Comparison of ENCODE assay signal across 9 mouse cellular contexts in the genomic region with DNA sequence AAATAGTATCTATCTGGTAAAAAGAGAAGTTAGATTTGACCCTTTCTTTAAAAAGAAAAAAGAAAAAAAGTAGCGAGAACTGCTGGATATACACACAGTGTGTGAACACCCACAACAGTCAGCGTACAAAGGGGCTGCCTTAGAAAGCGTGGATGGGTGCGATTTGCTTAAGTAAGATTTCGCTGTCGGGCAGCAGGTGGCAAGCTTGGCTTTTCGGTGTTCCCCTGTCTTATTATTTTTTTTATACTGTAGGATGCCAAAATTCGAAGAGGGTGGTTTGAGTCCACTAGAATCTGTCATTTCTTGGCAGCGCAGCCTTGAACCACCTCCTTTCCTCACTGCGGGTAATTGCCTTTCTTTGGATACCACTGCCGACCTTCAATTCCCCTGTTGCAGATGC.
DNase-seq lines count a peak whose midpoint lies in the region; ATAC-seq and TF ChIP-seq lines count a peak whose summit lies in the region.
"Had no signal": no experiment of that assay in that cellular context is flagged by ENCODE, and none has a peak within 500 bp of the region (broad histone marks: within the 10 kb centered on the region; RNA-seq: fewer than 3 reads in every experiment).

No protein-coding gene starts in this region.

- no peaks in the 10 kb centered on the region for H3K9me3 ChIP-seq in heart, embryonic 12.5 days (replicated peaks)
- H3K9me3 ChIP-seq: liver, embryonic 15.5 days had no signal

- ATAC-seq in heart, embryonic 12.5 days (ENCODE audit: insufficient number of reproducible peaks, low FRiP score): no peak

- DNase-seq in heart, adult 2 months: peak; percentile 31 to 39
- peak; percentile 71 for DNase-seq in NIH3T3 (ENCODE audit: low read depth)
- DNase-seq in frontal cortex, postnatal 14 days (ENCODE audit: low spot score in 2 of 2): peak; percentile 29 to 38
- DNase-seq in left cerebral cortex, postnatal 4 days: peak; percentile 71
- no peak for DNase-seq in liver
- no peak for DNase-seq in spleen, adult 18-20 months
- no peak for DNase-seq in spleen, postnatal 36 days (ENCODE audit: low spot score in 2 of 2)

- peaks cover 3% of the 10 kb centered on the region for H3K4me1 ChIP-seq in heart, adult 2 months (ENCODE audit: control insufficient read depth, insufficient read depth, low read length)
- H3K4me1 ChIP-seq in heart, embryonic 12.5 days (replicated peaks): peaks cover 25% of the 10 kb centered on the region
- H3K4me1 ChIP-seq: liver, embryonic 15.5 days had no signal

- no peak for TF ChIP-seq POLR2A in heart, adult 2 months (IDR thresholded peaks at IDR 0.05; ENCODE audit: insufficient read depth, low read depth, low read length)

- no peaks in the 10 kb centered on the region for H3K36me3 ChIP-seq in heart, adult 2 months (ENCODE audit: control insufficient read depth, insufficient read depth, low read length)
- H3K36me3 ChIP-seq in heart, embryonic 12.5 days: 0 out of 2 replicates have a peak, but pooled peaks cover 3% of the 10 kb centered on the region
- H3K36me3 ChIP-seq: liver, embryonic 15.5 days had no signal

- TF ChIP-seq EP300 in heart, adult 2 months (IDR thresholded peaks at IDR 0.05; ENCODE audit: insufficient read depth, low read depth, low read length): no peak

- intact Hi-C loops in heart, adult 2 months (cut with DNase I): loop anchor here (5.0 kb wide), 1 partner anchor 416 kb away; no protein-coding TSS in a partner anchor
- intact Hi-C loops in left cerebral cortex, postnatal 4 days (cut with DNase I): loop anchor here (5.0 kb wide), 1 partner anchor 449 kb away; no protein-coding TSS in a partner anchor

- H3K27ac ChIP-seq in heart, adult 2 months: no peak overlapping the region
- H3K27ac ChIP-seq in heart, embryonic 12.5 days (ENCODE audit: poor library complexity, severe bottlenecking): no peak overlapping the region
- H3K27ac ChIP-seq: liver, embryonic 15.5 days had no signal

- H3K4me2 ChIP-seq in heart, embryonic 12.5 days: no peak overlapping the region
- H3K4me2 ChIP-seq: liver, embryonic 15.5 days had no signal

- peak; percentile 59 for TF ChIP-seq CTCF in heart, adult 2 months (IDR thresholded peaks at IDR 0.05)

- 51% methylated on average over 11 of the region's 11 CpGs for WGBS in heart, adult 2 months
- WGBS in heart, embryonic 12.5 days: 82% methylated on average over 11 of the region's 11 CpGs

- H3K27me3 ChIP-seq in heart, adult 2 months (ENCODE audit: control insufficient read depth, insufficient read depth, low read length): no peaks in the 10 kb centered on the region
- H3K27me3 ChIP-seq in heart, embryonic 12.5 days (replicated peaks): no peaks in the 10 kb centered on the region
- H3K27me3 ChIP-seq: liver, embryonic 15.5 days had no signal

- no peak overlapping the region for H3K4me3 ChIP-seq in heart, adult 2 months
- H3K4me3 ChIP-seq in heart, embryonic 12.5 days: no peak overlapping the region
- H3K4me3 ChIP-seq: liver, embryonic 15.5 days had no signal

- H3K9ac ChIP-seq in heart, adult 2 months (ENCODE audit: low read depth, low read length): no peak overlapping the region
- H3K9ac ChIP-seq in heart, embryonic 12.5 days: no peak overlapping the region
- H3K9ac ChIP-seq: liver, embryonic 15.5 days had no signal

- no peaks in the 10 kb centered on the region; the same call in 1 of the 2 replicates for H3K79me2 ChIP-seq in heart, adult 2 months (replicated peaks; ENCODE audit: control insufficient read depth, insufficient read depth, low read length)

Comparison
In these comparisons a context has a peak if more than half of its experiments do, and no peak if none do; other contexts are left out.
1. DNase-seq: peak in heart, adult 2 months (2 of 2), NIH3T3 (single experiment), frontal cortex, postnatal 14 days (2 of 2) and left cerebral cortex, postnatal 4 days (single experiment); none in liver (single experiment), spleen, adult 18-20 months (0 of 2) and spleen, postnatal 36 days (0 of 2).